Mouse (Mus musculus) liver (tissue): Measurements from ENCODE around the gene Myo1e.

Experiments
- DNase-seq: peaks from one replicate; pipeline ENCODE4 v3.0.0-alpha.2; 2020; ENCODE audit warnings: mixed read lengths

Myo1e gene

DNA sequence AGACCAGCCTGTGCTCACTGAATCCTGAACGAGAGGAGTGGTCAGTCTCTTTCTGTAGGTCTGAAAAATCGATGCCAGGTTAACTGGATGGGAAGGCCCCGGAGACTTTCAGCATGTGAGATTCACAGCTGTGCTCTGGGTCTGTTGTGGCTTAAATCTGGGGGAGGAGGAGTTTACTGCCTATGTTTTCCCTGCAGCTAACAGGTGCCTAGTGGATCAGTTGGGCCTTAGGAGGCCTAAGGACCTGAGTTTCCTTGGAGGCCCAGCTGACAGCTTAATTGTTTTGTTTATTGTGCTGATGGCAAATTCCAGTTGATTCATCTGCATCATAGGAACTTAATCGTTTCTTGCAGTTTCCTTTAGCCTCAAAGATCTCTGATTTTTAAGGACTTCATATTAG, 16.0 kb downstream of the Myo1e start:
- DNase-seq: no peak

DNA sequence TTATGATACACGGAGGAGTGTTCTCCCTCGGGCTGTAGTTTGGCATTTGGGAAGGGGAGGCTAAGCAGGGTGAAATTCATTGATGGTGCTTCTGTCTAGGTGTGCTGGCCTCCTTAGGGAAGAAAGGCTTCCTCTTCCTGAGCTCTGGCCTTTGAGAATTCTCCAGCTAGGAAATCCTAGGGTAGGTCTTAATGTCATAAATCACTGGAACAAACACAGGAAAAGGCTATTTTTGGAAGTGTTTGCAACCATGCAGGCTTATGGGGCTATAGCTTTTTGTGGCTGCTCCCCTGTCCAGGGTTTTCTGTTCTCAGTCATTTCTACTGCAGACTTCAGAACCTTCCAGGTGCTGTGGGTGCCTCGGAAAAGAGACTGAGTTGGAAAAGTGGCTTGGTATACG, 16.9 kb downstream of the Myo1e start:
- no peak for DNase-seq

DNA sequence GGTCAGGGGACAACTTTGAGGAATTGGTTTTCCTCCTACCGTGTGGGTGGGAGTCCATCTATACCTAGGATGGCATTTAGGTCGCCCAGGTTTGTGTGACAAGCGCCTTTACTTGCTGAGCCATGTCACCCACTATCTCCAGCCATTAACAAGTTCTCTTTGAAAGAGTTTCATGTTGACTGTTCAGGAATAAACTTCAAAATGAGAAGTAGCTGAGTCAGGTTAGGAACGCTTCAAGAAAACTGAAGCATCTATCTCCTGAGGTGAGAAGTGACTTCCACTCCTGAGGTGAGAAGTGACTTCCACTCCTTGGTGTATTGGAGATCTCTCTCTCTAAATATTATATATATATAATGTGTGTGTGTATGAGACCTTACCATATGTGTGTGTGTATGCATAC, 19.2 kb downstream of the Myo1e start:
- no peak for DNase-seq

DNA sequence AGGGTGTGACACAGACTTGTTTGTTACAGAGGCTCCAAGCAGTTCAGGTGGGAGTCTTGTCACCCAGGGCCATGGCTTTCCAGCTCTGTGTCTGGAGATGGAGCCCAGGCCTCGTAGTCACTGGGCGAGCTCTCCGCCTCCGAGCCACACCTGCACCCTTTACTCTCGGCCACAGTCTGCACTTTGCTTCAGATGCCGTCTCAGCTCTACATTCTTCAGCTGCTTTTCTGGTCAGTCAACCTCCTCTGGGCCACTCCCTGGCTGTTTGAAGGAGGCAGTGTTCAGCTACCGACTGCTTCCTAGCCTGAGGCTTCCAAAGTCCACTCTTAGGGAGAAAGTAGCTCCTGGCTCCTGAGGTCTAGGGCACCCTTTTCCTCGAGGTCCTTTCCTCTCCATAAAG, 22.7 kb downstream of the Myo1e start:
- no peak for DNase-seq

DNA sequence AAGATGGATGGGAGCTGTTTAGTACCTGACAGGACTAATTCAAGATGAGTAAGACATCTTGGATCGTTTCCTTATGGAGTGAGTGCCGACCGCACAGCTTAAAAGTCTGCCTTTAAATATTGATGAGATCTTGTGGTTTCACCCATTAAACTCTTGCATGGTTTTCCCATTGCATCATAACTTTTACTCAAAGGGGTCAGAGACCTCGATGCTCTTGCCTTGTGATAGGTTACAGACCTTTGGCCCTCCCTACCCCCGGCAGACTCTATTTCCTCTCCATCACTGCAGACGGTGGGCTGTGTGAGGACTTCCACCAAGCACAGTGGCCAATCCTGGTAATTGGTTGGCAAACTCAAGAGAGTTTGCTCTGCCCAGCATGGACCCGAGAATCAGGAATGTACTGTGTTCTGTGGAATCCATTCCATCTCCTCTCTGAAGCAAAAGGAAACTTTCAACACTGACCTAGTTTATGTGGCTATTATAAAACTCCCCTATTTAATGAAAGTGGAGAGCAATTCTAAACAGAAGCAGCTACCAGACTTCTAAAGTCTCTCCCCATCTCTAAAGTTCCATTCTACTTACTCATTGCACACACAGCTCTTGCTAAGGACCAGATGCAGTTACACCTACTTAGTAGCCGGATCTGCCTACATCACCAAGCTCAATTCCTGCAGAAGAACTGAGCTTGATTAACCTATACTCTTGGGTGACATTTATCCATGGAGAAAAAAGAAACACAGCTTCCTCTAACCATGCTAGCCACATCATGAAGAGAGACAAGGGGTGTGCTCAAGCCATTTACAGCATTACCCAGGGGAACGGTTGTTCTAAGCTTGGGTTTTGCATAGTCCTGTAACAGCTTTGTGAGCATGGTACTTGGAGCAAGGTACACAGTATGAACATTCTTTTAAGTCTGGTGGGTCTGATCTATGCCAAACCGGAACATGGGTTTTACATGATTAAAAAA, 25.2 kb downstream of the Myo1e start:
- DNase-seq: no peak

DNA sequence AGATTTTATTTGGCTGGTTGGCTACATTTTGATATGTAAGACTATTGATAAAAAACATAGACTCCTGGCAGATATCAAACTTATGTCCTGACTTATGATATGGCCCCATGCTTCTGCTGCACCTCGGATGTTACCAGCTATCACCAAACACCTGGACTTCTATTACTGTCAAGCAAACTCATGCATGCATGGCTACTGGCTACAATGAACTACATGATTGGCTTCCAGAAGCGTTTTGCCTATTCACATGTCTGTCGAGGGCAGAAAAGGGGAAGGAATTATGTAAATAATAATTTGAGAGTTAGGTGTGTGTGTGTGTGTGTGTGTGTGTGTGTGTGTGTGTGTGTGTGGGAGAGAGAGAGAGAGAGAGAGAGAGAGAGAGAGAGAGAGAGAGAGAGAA, 30.0 kb downstream of the Myo1e start:
- no peak for DNase-seq

DNA sequence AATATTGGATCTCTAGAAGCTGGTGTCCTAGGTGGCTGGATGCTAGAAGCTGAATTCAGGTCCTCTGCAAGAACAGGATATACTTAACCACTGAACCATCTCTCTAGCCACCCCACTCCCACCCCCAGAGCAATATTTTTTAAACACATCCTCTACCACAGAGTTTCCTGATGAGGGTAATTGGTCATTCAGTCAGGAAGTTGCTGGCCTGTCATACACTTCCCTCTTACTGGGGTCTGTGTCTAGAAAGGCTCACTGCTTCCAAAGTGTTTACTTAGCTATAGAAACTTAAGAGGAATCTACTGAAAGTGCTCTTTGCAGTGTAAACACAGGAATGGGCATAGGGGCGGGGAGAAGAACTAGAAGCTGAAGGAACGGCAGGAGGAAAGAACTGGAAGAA, 30.4 kb downstream of the Myo1e start:
- no peak for DNase-seq

DNA sequence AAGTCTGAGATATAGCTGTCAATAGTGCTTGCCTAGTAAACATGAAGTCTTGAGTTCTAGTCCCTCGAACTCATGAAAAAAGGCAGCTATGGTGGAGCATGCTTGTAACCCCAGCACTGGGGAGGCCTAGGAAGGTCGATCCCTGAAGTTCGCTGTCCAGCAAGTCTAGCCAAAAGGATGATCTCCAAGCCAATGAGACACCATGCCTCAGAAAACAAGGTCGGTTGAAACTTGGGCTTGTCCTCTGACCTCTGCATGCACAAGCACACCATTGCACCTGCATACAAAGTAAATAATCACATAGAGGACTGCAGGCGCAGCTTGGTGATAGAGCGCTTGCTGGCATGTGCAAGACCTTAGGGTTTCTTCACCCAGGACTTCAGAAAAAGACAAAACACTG, 31.2 kb downstream of the Myo1e start:
- DNase-seq: no peak

DNA sequence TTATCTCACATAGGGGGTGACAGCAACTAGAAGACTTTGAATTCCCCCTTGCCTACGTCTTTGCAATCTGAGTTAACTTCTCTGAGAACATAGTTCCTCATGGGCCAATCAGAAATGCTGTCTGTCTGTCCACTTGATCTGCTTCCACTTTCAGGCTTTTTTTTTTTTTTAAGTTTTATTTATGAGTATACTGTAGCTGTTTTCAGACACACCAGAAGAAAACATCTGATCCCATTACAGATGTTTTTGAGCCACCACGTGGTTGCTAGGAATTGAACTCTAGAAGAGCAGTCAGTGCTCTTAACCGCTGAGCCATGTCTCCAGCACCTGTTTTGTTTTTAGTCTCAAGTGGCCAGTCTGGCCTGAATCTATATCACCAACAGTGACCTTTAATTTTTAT, 32.1 kb downstream of the Myo1e start:
- no peak for DNase-seq

DNA sequence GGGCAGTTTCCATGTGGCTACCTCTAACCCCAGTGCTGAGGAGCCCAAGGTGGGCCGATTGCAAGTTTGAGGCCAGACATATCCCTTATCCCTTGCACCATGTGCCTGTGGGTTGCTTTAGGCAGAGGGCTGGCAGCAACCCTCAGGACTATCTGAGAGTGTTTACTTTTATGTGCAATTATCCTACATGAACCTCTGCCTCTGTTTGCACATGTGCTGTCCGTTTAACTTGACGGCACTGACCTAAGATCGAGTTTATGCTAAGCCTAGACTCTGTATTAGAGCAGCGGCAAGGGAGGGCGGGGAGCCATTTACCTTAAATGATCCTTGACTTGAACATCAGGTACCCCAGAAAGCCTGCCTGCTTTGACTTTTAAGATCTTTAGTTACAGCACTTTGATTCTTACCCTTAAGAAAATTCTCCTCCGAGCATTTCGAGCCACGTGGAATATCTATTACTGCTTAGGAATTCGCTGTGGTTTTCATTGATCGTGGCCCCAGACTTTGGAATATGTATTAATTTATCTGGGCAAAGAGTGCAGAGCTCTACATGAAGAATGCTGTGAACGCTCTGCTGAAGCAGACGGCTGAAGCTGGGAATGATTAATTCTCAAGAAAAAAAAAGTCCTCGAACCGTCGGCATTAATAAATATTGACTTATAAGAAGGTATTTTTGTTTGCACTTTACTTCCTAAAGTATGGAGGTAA, 33.7 kb downstream of the Myo1e start:
- no peak for DNase-seq

DNA sequence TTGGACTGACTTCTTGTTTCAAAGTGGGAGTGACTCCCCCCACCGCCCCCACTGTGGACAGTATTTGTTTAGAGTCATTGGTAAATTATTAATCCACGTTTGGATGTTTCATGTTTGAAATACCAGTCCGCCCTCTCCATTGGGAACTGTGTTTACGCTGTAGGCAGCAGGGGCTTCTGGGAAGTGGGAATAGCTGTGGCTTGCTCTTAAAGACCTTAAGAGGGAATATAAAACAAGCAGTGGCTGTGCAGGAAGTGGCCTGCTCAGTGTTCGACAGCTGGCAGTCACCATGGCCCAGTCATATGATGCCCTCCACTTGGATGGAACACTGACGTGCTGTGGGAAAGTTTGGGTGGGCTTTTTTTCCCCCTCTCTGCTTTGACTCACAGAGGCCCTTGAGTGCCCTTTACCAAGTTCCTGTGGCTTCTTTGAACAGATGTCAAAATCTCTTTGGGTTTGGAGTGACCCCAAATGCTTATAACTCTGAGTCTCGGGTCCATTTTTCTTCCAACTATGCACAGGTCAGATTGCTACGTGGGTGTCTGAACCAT, 34.3 kb downstream of the Myo1e start:
- peak; percentile 34 for DNase-seq

DNA sequence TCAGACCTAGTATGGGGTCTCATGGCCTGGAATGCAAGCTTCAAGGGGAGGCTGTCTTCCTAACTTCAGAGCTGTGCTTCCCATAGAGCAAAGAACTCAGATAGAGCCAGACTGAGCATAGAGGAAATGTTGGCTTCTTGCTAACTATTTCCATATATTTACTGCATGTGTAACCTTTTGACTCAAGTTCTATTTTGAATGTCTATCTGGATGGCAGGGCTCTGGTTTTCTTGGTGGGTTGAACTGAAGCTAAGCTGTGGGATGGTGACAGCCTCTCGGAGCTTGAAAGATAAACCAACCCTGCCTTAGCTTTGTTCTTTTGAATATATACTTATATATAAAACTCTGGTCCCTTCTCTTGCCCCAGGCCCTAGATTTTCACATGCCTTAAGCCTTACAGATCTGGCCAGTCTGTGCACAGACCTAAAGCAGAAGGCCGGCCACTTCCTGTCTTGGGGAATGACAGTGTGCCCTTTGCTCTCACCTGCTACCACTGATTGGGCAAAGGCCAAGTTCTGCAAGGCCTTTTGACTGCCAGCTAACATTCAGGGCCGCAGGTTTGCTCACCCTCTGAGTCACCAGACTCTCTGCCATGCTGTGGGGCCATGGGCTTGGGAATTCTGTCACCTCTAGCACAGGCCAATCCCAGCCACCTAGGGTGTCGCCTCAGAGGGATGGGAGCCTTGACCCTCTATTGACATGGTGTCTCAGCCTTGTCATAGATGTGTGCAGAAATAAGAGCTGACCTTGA, 35.1 kb downstream of the Myo1e start:
- peak; percentile 15 for DNase-seq

DNA sequence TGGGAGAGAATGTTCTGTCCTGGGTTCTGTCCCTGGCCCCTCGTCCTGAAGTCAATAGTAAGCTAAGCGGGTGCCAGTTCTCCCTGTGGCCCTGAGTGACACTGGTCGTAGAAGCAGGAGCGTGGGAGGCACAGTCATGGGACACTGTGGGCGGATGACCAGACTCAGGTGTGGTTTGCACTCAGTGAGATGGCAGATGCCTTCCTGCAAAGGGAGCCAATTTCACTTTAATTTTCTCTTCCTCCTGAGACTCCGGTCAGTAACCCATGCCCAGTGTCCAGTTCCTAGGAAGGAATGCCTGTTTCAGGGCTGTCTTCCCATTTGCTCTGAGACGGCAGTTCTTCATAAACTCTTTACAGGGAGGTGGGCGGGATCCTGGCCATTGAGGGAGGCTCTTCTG, 36.1 kb downstream of the Myo1e start:
- no peak for DNase-seq

DNA sequence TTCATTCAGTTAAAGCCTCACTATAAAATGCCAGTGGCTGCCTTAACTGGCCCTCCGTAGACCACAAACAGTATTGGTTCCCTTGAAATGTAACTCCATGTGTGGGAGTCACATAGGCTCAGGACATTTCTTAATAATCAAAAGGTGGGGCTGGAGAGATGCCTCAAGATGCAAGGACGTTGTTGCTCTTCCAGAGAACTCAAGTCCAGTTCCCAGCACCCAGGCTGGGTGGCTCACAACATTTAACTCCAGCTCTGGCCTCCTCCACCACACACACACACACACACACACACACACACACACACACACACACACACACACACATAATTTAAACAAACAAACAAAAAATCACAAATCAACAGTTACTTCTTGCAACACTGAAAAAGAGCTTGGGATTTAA, 36.6 kb downstream of the Myo1e start:
- no peak for DNase-seq

DNA sequence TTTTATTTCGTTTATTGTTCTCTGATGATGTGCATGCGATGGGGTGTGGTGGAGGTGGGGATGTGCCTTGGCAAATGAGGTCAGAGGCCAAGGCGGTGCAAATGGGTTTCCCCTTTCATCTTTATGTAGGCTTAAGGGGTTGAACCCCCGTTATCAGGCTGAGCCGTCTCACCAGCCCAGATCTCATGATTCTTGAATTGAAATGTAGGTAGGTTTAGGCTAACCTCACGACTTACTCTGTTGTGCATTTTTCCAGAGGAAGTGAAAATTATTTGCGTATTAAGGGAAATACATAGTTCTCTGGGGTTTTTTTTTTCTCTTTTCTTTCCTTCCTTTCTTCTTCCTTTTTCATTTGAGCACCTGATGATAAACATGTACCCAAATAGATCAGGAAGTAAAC, 37.0 kb downstream of the Myo1e start:
- no peak for DNase-seq

DNA sequence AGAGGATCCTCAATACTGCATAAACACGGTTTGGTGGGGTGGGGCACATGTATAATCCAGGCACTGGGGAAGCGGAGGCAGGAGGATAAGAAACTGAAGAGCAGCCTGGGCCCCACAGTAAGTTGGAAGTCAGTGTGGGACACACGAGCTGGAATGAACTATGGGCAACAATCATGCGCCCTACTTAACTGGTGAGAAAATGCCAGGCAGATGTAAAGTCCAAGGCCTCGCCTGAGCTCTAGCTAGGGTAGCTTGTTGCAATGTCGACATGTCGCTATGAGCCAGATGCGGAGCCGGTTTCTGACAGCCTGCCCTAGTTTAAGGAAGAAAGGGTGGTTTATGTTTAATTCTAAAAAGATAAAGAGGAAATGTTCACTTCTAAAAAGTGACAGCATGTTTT, 37.9 kb downstream of the Myo1e start:
- DNase-seq: no peak

DNA sequence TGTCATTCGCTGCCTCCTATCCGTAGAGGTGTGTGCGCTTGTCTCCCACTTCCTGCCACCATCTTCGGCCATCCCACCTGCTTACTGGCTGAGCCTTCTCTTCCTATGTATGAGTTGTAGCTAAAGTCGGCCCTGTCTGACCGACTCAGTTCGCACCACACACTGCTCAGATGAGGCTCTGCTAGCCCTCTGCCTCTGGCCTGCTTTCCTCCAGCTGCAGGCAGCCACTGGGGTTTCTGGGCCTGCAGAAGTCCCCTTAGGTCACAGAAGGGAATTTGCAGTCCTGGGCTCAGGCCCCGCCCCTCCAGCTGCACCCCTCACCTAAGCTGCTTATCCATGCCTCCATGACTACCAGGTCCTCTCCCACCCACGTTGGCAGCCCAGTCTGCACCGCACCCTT, 39.3 kb downstream of the Myo1e start:
- DNase-seq: no peak

DNA sequence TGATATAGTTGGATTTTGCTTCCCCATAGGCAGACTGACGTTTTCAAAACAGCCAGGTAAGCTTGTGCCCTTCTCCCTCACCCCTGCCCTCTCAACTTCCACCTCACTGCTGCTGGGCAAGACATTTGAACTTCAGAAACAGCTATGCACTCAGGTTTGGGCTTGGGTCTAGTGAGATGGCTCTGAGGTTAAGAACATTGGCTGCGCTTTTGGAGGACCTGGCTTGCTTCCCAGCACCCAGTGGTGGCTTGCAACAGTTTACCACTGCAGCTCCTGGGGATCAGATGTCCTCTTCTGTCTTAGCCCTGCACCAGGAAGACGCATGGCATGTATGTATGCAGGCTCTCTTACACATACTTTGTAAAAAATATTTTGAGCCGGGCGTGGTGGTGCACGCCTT, 40.9 kb downstream of the Myo1e start:
- no peak for DNase-seq

DNA sequence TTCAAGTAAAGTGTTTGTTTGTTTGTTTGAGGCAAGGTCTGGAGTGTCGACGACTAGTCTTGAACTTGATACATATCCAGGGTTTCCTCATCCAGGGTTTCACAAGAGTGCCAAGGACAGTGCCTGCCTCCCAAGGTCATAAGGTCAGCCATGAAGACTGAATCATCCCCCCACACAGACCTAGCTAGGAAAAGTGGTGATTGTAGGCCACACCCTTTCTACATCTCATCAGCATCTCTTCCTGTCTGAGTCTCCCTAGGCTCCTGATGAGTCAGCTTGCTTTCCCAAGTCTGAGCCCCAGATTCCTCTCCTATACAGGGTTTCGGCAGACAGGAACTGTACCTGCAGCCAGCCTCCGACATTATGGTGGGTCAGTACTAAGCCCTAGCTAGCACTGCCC, 41.7 kb downstream of the Myo1e start:
- DNase-seq: no peak

DNA sequence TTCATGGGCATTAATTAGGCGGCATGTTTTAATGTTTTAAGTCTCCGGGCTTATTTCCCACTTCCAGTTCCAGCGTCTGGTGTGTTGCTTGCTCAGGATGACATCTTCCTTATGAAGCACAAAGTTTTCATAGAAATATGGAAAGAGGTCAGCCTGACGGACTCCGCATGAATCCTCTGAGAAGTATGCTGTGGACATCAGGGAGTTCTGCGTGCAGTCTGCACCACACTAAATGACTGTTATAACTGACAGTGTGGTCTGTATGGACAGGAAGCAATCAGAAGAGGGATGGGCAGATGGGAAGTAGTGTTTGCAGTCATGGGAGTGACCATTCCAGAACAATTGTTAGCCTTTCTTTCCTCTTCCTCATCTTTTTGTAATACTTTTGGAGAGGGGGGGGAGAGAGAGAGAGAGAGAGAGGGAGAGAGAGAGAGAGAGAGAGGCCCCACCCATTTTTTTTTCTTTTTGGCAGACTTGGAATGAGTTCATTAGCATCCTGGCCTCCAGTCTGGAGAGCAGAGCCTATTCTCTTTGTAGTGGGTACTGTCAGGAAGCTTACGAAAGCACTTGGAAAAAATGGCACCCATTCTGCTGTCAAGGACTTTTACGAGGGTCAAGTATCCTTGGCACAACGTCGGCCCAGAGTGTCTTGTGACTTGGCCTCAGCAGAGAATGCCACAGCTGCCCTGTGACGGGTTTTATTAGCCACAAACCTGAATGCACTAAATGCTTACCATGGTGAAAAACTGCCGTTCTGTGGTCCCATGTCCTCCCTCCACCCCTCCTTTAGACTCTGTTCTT, 42.9 kb downstream of the Myo1e start:
- no peak for DNase-seq

DNA sequence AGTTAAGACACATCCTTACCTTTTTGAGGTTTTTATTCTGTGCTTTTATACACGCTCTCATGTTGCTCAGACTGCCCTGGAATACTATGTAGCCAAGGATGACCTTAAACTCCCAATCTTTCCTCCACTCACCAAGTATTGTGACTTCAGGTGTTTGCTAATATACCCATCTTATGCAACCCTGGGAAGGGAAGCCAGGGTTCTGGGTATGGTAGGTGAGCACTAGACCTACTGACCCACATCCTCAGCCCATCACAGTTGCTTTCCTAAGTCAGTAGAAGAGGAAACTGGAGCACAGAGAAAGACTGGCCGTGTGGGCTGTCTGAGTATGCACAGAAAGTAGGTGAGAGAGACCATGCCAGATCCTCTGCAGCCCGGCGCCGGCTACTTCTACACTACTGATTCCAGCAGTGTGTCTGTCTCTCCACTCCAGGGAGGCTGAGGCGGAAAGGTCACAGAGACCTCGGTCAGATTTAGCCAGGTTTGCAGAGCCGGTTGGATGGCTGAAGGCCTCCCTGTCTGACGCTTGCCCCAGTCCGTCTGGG, 44.4 kb downstream of the Myo1e start:
- DNase-seq: no peak

DNA sequence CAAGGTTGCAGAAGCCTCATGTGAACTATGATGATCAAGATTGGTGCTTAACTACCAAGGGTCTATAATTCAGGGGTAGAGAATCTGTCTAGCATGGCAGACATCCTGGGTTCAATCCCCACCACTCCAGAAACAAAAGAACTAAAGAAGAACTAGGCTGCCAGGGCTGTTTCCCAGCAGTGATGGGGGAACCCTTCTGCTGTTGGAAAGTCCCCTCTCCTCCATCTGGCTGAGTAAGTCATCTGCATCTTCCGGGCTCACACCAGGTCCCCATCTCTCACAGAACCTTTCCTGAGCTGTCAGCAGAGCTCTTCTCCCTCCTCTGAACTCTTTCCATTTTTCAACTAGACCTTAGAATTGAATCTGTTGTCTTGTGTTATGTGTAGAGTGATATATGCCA, 45.9 kb downstream of the Myo1e start:
- DNase-seq: no peak
